Mouse (Mus musculus): Measurements from ENCODE around the gene Trpc7. TPM values are rescaled to one million over a fixed set of nuclear protein-coding genes. Genes with fewer than 3 reads are reported as not detected.

The Trpc7 gene
- polyA plus RNA-seq, 1 experiment: not detected

DNA sequence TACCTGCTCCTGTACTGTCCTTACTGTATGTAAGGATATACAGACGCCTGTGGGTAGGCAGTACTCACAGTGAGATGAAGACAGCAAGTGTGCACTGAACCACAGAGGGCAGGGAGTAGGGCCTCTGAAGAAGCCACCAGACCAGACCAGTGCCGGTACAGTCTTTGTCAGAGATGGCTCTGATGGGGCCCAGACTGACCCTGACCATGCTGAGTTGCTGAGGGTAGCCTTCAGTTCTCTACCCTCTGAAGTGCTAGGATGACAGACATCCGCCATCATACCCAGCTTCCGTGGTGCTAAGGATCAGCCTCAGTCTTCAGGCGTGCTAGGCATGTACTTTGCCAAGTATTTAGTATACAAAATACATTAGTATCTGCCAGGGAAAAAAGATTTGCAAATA lies 156.2 kb downstream of the Trpc7 start:
- TF ChIP-seq CTCF (IDR thresholded peaks at IDR 0.05; ENCODE audit: control insufficient read depth, insufficient read depth, low read length) (no peak), POLR2A (IDR thresholded peaks at IDR 0.05; ENCODE audit: borderline replicate concordance, control insufficient read depth, low read depth, low read length) (no peak)
- H3K4me1 ChIP-seq (ENCODE audit: control insufficient read depth, insufficient read depth, low read length): no peaks in the 10 kb centered on the region; the same call in 1 of the 2 replicates
- no peak overlapping the region for H3K4me3 ChIP-seq (replicated peaks; ENCODE audit: control insufficient read depth, low read depth, low read length)
- 90% methylated on average over 5 of the region's 5 CpGs for WGBS
- no peak overlapping the region for H3K27ac ChIP-seq (ENCODE audit: control insufficient read depth, insufficient read depth, low read depth, low read length, poor library complexity)

DNA sequence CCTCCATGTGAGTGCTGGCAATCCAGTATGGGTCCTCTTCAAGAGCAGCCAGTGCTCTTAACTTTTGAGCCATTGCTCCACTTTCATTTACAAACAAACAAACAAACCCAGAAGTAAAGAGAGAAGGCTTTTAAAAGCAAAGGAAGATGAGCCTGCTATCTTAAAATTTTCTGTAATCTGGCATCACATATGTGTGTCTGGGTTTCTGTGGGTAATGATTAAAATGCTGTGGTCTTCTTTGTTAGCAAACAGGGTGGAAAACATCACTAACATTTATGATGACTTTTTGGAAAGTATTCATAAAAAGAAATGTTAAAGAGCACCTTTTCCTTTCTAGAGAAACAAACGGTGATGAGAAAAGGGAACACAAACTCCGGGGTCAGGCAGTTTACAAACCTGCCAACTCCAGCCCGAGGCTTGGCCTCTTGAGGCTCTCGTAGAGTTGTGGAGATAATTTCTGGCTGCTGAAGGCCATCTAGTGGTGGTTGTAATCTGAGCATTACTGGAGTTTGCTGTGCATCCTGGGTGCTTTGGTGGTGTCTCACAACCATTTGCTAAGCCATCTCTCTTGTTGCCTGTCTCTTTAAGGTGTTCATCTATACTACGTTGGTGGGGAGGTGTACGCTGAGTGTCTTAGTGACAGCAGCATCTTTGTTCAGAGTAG lies 160.4 kb downstream of the Trpc7 start:
- Histone ChIP-seq H3K4me3 (replicated peaks; ENCODE audit: control insufficient read depth, low read depth, low read length) (no peak overlapping the region), H3K4me1 (ENCODE audit: control insufficient read depth, insufficient read depth, low read length) (no peaks in the 10 kb centered on the region; the same call in 1 of the 2 replicates), H3K27ac (ENCODE audit: control insufficient read depth, insufficient read depth, low read depth, low read length, poor library complexity) (no peak overlapping the region)
- WGBS: 40% methylated on average over 6 of the region's 6 CpGs
- TF ChIP-seq POLR2A (IDR thresholded peaks at IDR 0.05; ENCODE audit: borderline replicate concordance, control insufficient read depth, low read depth, low read length): no peak
- no peak for TF ChIP-seq CTCF (IDR thresholded peaks at IDR 0.05; ENCODE audit: control insufficient read depth, insufficient read depth, low read length)

DNA sequence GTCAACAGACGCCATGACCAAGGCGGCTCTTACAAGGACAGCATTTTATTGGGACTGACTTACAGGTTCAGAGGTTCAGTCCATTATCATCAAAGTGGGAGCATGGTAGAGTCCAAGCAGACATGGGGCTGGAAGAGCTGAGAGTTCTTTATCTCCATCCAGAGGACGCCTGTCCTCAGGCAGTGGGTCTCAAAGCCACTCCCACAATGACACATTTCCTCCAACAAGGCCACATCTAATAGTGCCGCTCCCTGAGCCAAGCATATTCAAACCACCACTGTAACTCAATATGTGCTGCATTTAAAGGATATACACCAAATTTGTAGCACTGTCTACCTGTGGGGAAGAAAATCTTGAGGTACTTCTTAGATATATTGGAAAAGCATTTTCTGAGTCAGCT lies 161.2 kb downstream of the Trpc7 start:
- 67% methylated on average over 4 of the region's 4 CpGs for WGBS
- Histone ChIP-seq H3K4me3 (replicated peaks; ENCODE audit: control insufficient read depth, low read depth, low read length) (no peak overlapping the region), H3K4me1 (ENCODE audit: control insufficient read depth, insufficient read depth, low read length) (no peaks in the 10 kb centered on the region; the same call in 1 of the 2 replicates), H3K27ac (ENCODE audit: control insufficient read depth, insufficient read depth, low read depth, low read length, poor library complexity) (no peak overlapping the region)
- TF ChIP-seq CTCF (IDR thresholded peaks at IDR 0.05; ENCODE audit: control insufficient read depth, insufficient read depth, low read length): no peak
- TF ChIP-seq POLR2A (IDR thresholded peaks at IDR 0.05; ENCODE audit: borderline replicate concordance, control insufficient read depth, low read depth, low read length): no peak

DNA sequence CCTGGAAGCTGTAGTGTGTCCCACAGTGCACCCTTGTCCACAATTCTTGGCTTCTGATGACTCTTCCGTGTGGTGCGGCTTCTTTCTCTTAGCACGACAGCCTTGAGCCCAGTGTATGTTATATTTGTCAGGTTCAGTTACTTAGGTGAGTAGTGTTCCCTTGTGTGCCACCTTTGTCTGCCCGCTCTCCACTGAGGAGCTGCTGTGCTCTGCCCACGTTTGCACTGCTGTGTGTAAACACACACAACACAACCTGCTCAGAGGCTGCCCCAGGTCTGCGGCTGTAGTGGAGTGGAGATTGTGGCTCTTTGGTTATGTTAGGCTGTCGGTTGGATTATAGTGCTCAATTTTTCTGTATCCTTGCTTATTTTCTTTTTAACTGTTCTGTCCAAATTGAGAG lies 166.7 kb downstream of the Trpc7 start:
- no peak overlapping the region for H3K27ac ChIP-seq (ENCODE audit: control insufficient read depth, insufficient read depth, low read depth, low read length, poor library complexity)
- H3K4me3 ChIP-seq (replicated peaks; ENCODE audit: control insufficient read depth, low read depth, low read length): no peak overlapping the region
- TF ChIP-seq POLR2A (IDR thresholded peaks at IDR 0.05; ENCODE audit: borderline replicate concordance, control insufficient read depth, low read depth, low read length): no peak
- no peak for TF ChIP-seq CTCF (IDR thresholded peaks at IDR 0.05; ENCODE audit: control insufficient read depth, insufficient read depth, low read length)
- 95% methylated on average over 7 of the region's 7 CpGs for WGBS
- H3K4me1 ChIP-seq (ENCODE audit: control insufficient read depth, insufficient read depth, low read length): no peaks in the 10 kb centered on the region

DNA sequence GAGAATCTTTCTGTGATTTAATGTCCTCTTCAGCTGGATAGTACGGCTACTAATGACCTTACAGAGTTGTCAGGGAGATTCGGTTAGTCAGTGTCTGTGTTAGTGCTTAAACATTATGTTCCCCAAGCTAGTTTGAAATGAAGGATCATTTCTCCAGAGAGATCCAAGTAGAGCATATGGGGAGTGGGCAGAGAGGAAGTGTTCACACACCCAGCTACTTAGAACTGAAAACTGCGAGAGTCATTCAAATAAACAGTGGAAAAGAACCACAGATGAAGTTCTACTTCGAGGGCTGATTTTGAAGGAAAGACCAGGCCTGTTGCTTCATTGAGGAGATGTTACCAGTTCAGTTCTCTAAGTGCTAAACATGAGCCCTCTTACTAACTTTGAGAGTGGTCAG lies 169.2 kb downstream of the Trpc7 start:
- Histone ChIP-seq H3K4me1 (ENCODE audit: control insufficient read depth, insufficient read depth, low read length) (no peaks in the 10 kb centered on the region), H3K4me3 (replicated peaks; ENCODE audit: control insufficient read depth, low read depth, low read length) (no peak overlapping the region), H3K27ac (ENCODE audit: control insufficient read depth, insufficient read depth, low read depth, low read length, poor library complexity) (no peak overlapping the region)
- WGBS: 86% methylated on average over 4 of the region's 4 CpGs
- no peak for TF ChIP-seq CTCF (IDR thresholded peaks at IDR 0.05; ENCODE audit: control insufficient read depth, insufficient read depth, low read length)
- no peak for TF ChIP-seq POLR2A (IDR thresholded peaks at IDR 0.05; ENCODE audit: borderline replicate concordance, control insufficient read depth, low read depth, low read length)

Other genes with a start within 250 kb of the Trpc7 start
- 8.2 and 14.8 TPM in 2 replicates for gene Smad5, start 193.0 kb downstream of the Trpc7 start, polyA plus RNA-seq (2011; ENCODE audit: insufficient read depth, insufficient read length, low replicate concordance, missing spikeins)
- gene Gm45623, start 142.2 kb downstream of the Trpc7 start, polyA plus RNA-seq (2011; ENCODE audit: insufficient read depth, insufficient read length, low replicate concordance, missing spikeins): not detected in 2 replicates

Measured in bone marrow, adult 2 months (tissue).